Mouse (Mus musculus): Measurements from ENCODE around the gene Rhbdf2. TPM values are rescaled to one million over a fixed set of nuclear protein-coding genes. Genes with fewer than 3 reads are reported as not detected.

Rhbdf2 gene
- polyA plus RNA-seq, 1 experiment from 2014 or later: 12.8 TPM

- ATAC-seq (ENCODE audit: low FRiP score, low TSS enrichment): peak; percentile 88
- Histone ChIP-seq H3K27ac (ENCODE audit: low read length) (peak within 1 kb of the TSS; percentile 72), H3K36me3 (ENCODE audit: insufficient read depth, low read length) (no peaks in the 10 kb centered on the region), H3K9ac (replicated peaks; ENCODE audit: low read length) (peak within 1 kb of the TSS; percentile 93), H3K4me2 (replicated peaks; ENCODE audit: low read depth, low read length) (peak within 1 kb of the TSS; percentile 91), H3K4me1 (ENCODE audit: insufficient read depth, low read length) (peaks cover 12% of the 10 kb centered on the region), H3K4me3 (ENCODE audit: low read length) (peak within 1 kb of the TSS; percentile 94), H3K27me3 (ENCODE audit: insufficient read depth, low read length) (no peaks in the 10 kb centered on the region), H3K9me3 (ENCODE audit: low read length) (no peaks in the 10 kb centered on the region)
- WGBS: under 1% methylated on average over 33 of the region's 51 CpGs
Observed at GRCm38 (mm10) chr11:116581376-116581814, 45.4 kb downstream of the Rhbdf2 start, which contains the start of gene Ube2o. Gene Ube2o (minus strand): TSS chr11:116581447.

- peak overlapping the region; percentile 72 for H3K27ac ChIP-seq (ENCODE audit: low read length)
- H3K9me3 ChIP-seq (ENCODE audit: low read length): no peaks in the 10 kb centered on the region
- H3K4me3 ChIP-seq (ENCODE audit: low read length): peak overlapping the region; percentile 94
- H3K27me3 ChIP-seq (ENCODE audit: insufficient read depth, low read length): no peaks in the 10 kb centered on the region
- H3K36me3 ChIP-seq (ENCODE audit: insufficient read depth, low read length): no peaks in the 10 kb centered on the region
- peak overlapping the region; percentile 91 for H3K4me2 ChIP-seq (replicated peaks; ENCODE audit: low read depth, low read length)
- under 1% methylated on average over 81 of the region's 91 CpGs for WGBS
- H3K4me1 ChIP-seq (ENCODE audit: insufficient read depth, low read length): peaks cover 12% of the 10 kb centered on the region
- peak; percentile 83 for ATAC-seq (ENCODE audit: low FRiP score, low TSS enrichment)
- H3K9ac ChIP-seq (replicated peaks; ENCODE audit: low read length): peak overlapping the region; percentile 93
Observed at GRCm38 (mm10) chr11:116580711-116581375, 46.0 kb downstream of the Rhbdf2 start.

- Histone ChIP-seq H3K36me3 (ENCODE audit: insufficient read depth, low read length) (no peaks in the 10 kb centered on the region), H3K4me1 (ENCODE audit: insufficient read depth, low read length) (peaks cover 12% of the 10 kb centered on the region), H3K4me2 (replicated peaks; ENCODE audit: low read depth, low read length) (peak overlapping the region; percentile 91), H3K9ac (replicated peaks; ENCODE audit: low read length) (peak overlapping the region; percentile 93), H3K27ac (ENCODE audit: low read length) (no peak overlapping the region), H3K4me3 (ENCODE audit: low read length) (peak overlapping the region; percentile 94), H3K27me3 (ENCODE audit: insufficient read depth, low read length) (no peaks in the 10 kb centered on the region), H3K9me3 (ENCODE audit: low read length) (no peaks in the 10 kb centered on the region)
- WGBS: 23% methylated on average over 10 of the region's 10 CpGs
- no peak for ATAC-seq (ENCODE audit: low FRiP score, low TSS enrichment)
Observed at GRCm38 (mm10) chr11:116580031-116580652, 46.7 kb downstream of the Rhbdf2 start.

GRCm38 (mm10) chr11:116579280-116579679 lies 47.5 kb downstream of the Rhbdf2 start:
- no peak overlapping the region for H3K27ac ChIP-seq (ENCODE audit: low read length)
- H3K27me3 ChIP-seq (ENCODE audit: insufficient read depth, low read length): no peaks in the 10 kb centered on the region
- H3K9ac ChIP-seq (replicated peaks; ENCODE audit: low read length): no peak overlapping the region
- ATAC-seq (ENCODE audit: low FRiP score, low TSS enrichment): no peak
- H3K36me3 ChIP-seq (ENCODE audit: insufficient read depth, low read length): no peaks in the 10 kb centered on the region
- no peak overlapping the region for H3K4me3 ChIP-seq (ENCODE audit: low read length)
- WGBS: 93% methylated on average over 3 of the region's 3 CpGs
- no peaks in the 10 kb centered on the region for H3K9me3 ChIP-seq (ENCODE audit: low read length)
- H3K4me2 ChIP-seq (replicated peaks; ENCODE audit: low read depth, low read length): no peak overlapping the region
- peaks cover 17% of the 10 kb centered on the region for H3K4me1 ChIP-seq (ENCODE audit: insufficient read depth, low read length)

GRCm38 (mm10) chr11:116575396-116575795 lies 51.4 kb downstream of the Rhbdf2 start:
- H3K9ac ChIP-seq (replicated peaks; ENCODE audit: low read length): no peak overlapping the region
- H3K27me3 ChIP-seq (ENCODE audit: insufficient read depth, low read length): no peaks in the 10 kb centered on the region
- H3K36me3 ChIP-seq (ENCODE audit: insufficient read depth, low read length): no peaks in the 10 kb centered on the region
- WGBS: 74% methylated on average over 2 of the region's 2 CpGs
- no peak overlapping the region for H3K4me2 ChIP-seq (replicated peaks; ENCODE audit: low read depth, low read length)
- no peak overlapping the region for H3K27ac ChIP-seq (ENCODE audit: low read length)
- peaks cover 37% of the 10 kb centered on the region for H3K4me1 ChIP-seq (ENCODE audit: insufficient read depth, low read length)
- no peak for ATAC-seq (ENCODE audit: low FRiP score, low TSS enrichment)
- H3K9me3 ChIP-seq (ENCODE audit: low read length): no peaks in the 10 kb centered on the region
- H3K4me3 ChIP-seq (ENCODE audit: low read length): no peak overlapping the region

- H3K4me3 ChIP-seq (ENCODE audit: low read length): no peak overlapping the region
Observed at GRCm38 (mm10) chr11:116574982-116575381, 51.8 kb downstream of the Rhbdf2 start.

GRCm38 (mm10) chr11:116574486-116574885 lies 52.3 kb downstream of the Rhbdf2 start:
- 58% methylated on average over 6 of the region's 6 CpGs for WGBS
- Histone ChIP-seq H3K27ac (ENCODE audit: low read length) (no peak overlapping the region), H3K27me3 (ENCODE audit: insufficient read depth, low read length) (no peaks in the 10 kb centered on the region), H3K4me1 (ENCODE audit: insufficient read depth, low read length) (peaks cover 32% of the 10 kb centered on the region), H3K9ac (replicated peaks; ENCODE audit: low read length) (no peak overlapping the region), H3K9me3 (ENCODE audit: low read length) (no peaks in the 10 kb centered on the region), H3K4me3 (ENCODE audit: low read length) (no peak overlapping the region), H3K4me2 (replicated peaks; ENCODE audit: low read depth, low read length) (no peak overlapping the region), H3K36me3 (ENCODE audit: insufficient read depth, low read length) (no peaks in the 10 kb centered on the region)
- no peak for ATAC-seq (ENCODE audit: low FRiP score, low TSS enrichment)

More at GRCm38 (mm10) chr11:116574982-116575381, 51.8 kb downstream of the Rhbdf2 start:
- H3K4me2 ChIP-seq (replicated peaks; ENCODE audit: low read depth, low read length): no peak overlapping the region
- no peaks in the 10 kb centered on the region for H3K36me3 ChIP-seq (ENCODE audit: insufficient read depth, low read length)
- H3K9me3 ChIP-seq (ENCODE audit: low read length): no peaks in the 10 kb centered on the region
- H3K4me1 ChIP-seq (ENCODE audit: insufficient read depth, low read length): peaks cover 33% of the 10 kb centered on the region
- no peaks in the 10 kb centered on the region for H3K27me3 ChIP-seq (ENCODE audit: insufficient read depth, low read length)
- WGBS: 60% methylated on average over 6 of the region's 6 CpGs
- ATAC-seq (ENCODE audit: low FRiP score, low TSS enrichment): no peak
- no peak overlapping the region for H3K27ac ChIP-seq (ENCODE audit: low read length)
- no peak overlapping the region for H3K9ac ChIP-seq (replicated peaks; ENCODE audit: low read length)

GRCm38 (mm10) chr11:116572756-116573543 lies 53.9 kb downstream of the Rhbdf2 start:
- peak; percentile 49; the same call in 1 of the 2 replicates for ATAC-seq (ENCODE audit: low FRiP score, low TSS enrichment)
- Histone ChIP-seq H3K9me3 (ENCODE audit: low read length) (no peaks in the 10 kb centered on the region), H3K27ac (ENCODE audit: low read length) (no peak overlapping the region), H3K27me3 (ENCODE audit: insufficient read depth, low read length) (no peaks in the 10 kb centered on the region), H3K4me1 (ENCODE audit: insufficient read depth, low read length) (peaks cover 32% of the 10 kb centered on the region), H3K36me3 (ENCODE audit: insufficient read depth, low read length) (no peaks in the 10 kb centered on the region), H3K4me3 (ENCODE audit: low read length) (no peak overlapping the region), H3K4me2 (replicated peaks; ENCODE audit: low read depth, low read length) (no peak overlapping the region), H3K9ac (replicated peaks; ENCODE audit: low read length) (no peak overlapping the region)
- 50% methylated on average over 12 of the region's 12 CpGs for WGBS

GRCm38 (mm10) chr11:116571767-116572679 lies 54.8 kb downstream of the Rhbdf2 start:
- Histone ChIP-seq H3K4me1 (ENCODE audit: insufficient read depth, low read length) (peaks cover 29% of the 10 kb centered on the region), H3K9ac (replicated peaks; ENCODE audit: low read length) (no peak overlapping the region), H3K9me3 (ENCODE audit: low read length) (no peaks in the 10 kb centered on the region), H3K36me3 (ENCODE audit: insufficient read depth, low read length) (no peaks in the 10 kb centered on the region), H3K4me2 (replicated peaks; ENCODE audit: low read depth, low read length) (no peak overlapping the region), H3K27me3 (ENCODE audit: insufficient read depth, low read length) (no peaks in the 10 kb centered on the region), H3K27ac (ENCODE audit: low read length) (no peak overlapping the region), H3K4me3 (ENCODE audit: low read length) (no peak overlapping the region)
- WGBS: 66% methylated on average over 19 of the region's 19 CpGs
- ATAC-seq (ENCODE audit: low FRiP score, low TSS enrichment): no peak

Data from kidney, embryonic 16.5 days (tissue).